Mouse (Mus musculus): ENCODE data around the gene Lhb. TPM values are rescaled to one million over a fixed set of nuclear protein-coding genes. Genes with fewer than 3 reads are reported as not detected.
"Not testable (repeated sequence)": the region's sequence is repeated elsewhere in the genome, so short reads cannot be mapped to it uniquely, and the experiment has no call there.

Gene Lhb
- polyA plus RNA-seq, 1 experiment from 2014 or later: not detected

DNA sequence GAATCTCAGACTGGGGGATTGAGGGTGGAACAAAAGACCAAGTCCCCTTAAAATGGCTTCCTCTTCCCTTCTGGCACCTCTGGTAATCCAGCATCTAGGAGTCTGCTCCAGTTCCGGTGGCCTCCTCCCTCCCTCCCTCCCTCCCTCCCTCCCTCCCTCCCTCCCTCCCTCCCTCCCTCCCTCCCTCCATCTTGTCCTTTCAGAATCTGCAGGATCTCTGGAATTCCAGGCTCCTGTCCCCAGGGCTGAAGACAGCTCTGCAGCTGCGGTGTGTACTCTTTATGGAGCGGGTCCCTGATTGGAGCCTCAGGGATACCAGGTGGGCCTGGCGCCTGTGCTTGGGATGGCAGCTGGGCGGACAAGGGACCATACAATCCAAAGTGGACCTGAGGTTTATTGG is 40.7 kb downstream of the Lhb start:
- DNase-seq (ENCODE audit: low spot score): no peak
- H3K36me3 ChIP-seq: peaks cover 76% of the 10 kb centered on the region
- H3K27me3 ChIP-seq (ENCODE audit: low read depth, poor library complexity, severe bottlenecking): no peaks in the 10 kb centered on the region
- H3K4me3 ChIP-seq: peak overlapping the region; percentile 71; the same call in 1 of the 2 replicates
- peaks cover 60% of the 10 kb centered on the region for H3K4me1 ChIP-seq
- H3K27ac ChIP-seq (replicated peaks): peak overlapping the region; percentile 91
- H3K9me3 ChIP-seq (replicated peaks): no peaks in the 10 kb centered on the region
- WGBS: 90% methylated on average over 4 of the region's 5 CpGs

DNA sequence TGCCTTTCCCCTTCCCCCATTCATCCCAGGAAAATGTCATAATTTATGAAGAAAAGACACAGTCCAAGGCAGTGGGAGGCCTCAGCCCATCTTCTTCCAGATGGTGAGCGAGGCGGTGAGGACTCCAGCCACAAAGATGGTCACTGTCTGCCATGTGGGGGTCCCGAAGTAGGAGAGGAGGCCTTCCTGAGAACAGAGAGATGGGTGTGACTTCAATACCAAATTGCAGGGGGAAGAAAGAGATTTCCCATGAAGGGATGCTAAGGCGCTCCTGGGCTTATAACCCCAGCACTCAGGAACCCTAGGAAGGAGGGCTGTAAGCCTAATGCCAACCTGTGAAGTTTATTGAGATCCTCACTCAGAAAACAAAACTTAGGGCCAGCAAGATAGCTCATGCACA is 41.2 kb downstream of the Lhb start:
- H3K4me3 ChIP-seq: no peak overlapping the region; the same call in 1 of the 2 replicates

DNA sequence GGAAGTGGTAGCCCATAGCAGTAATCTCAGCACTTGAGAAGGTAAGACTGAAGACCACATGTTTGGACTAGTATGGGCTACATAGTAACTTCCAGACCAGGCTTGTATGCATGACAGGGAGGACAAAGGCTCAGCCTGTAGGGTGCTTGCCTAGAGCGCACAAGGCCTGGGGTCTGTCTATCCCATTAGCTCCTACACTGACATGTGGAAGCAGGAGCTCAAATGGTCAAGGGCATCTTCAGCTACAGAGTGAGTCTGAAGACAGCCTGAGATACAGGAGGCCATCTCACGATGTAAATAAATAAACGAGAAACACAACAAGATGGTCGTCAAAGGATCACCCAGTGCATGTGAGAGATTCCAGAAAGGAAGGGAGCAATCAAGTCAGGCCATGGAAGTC is 41.7 kb downstream of the Lhb start:
- Histone ChIP-seq H3K4me1 (peaks cover 58% of the 10 kb centered on the region), H3K9me3 (replicated peaks) (no peaks in the 10 kb centered on the region), H3K4me3 (no peak overlapping the region), H3K27ac (replicated peaks) (no peak overlapping the region), H3K27me3 (ENCODE audit: low read depth, poor library complexity, severe bottlenecking) (no peaks in the 10 kb centered on the region), H3K36me3 (peaks cover 66% of the 10 kb centered on the region)
- 90% methylated on average over 4 of the region's 4 CpGs for WGBS
- no peak for DNase-seq (ENCODE audit: low spot score)

More for the DNA sequence above, 41.2 kb downstream of the Lhb start:
- H3K27ac ChIP-seq (replicated peaks): peak overlapping the region; percentile 91
- peaks cover 71% of the 10 kb centered on the region for H3K36me3 ChIP-seq
- H3K9me3 ChIP-seq (replicated peaks): no peaks in the 10 kb centered on the region
- no peak for DNase-seq (ENCODE audit: low spot score)
- WGBS: 94% methylated on average over 4 of the region's 4 CpGs
- H3K27me3 ChIP-seq (ENCODE audit: low read depth, poor library complexity, severe bottlenecking): no peaks in the 10 kb centered on the region
- H3K4me1 ChIP-seq: peaks cover 60% of the 10 kb centered on the region

DNA sequence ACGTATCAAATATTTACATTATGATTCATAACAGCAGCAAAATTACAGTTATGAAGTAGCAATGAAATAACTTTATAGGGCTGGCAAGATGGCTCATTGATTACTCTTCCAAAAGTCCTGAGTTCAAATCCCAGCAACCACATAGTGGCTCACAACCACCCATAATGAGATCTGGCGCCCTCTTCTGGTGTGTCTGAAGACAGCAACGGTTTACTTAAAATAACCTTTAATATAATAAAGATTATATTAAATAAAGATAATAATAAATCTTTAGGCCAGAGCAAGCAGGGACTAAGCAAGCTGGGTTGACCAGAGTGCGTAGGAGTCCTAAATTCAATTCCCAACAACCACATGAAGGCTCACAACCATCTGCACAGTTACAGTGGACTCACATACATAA is 42.2 kb downstream of the Lhb start:
- not testable (repeated sequence) for H3K27ac ChIP-seq (replicated peaks); DNase-seq (ENCODE audit: low spot score); H3K27me3 ChIP-seq (ENCODE audit: low read depth, poor library complexity, severe bottlenecking); H3K9me3 ChIP-seq (replicated peaks); H3K4me3 ChIP-seq
- whole genome bisulfite sequencing: 78% methylated on average over 4 of the region's 4 CpGs
- Histone ChIP-seq H3K36me3 (peaks cover 60% of the 10 kb centered on the region), H3K4me1 (peaks cover 56% of the 10 kb centered on the region)

DNA sequence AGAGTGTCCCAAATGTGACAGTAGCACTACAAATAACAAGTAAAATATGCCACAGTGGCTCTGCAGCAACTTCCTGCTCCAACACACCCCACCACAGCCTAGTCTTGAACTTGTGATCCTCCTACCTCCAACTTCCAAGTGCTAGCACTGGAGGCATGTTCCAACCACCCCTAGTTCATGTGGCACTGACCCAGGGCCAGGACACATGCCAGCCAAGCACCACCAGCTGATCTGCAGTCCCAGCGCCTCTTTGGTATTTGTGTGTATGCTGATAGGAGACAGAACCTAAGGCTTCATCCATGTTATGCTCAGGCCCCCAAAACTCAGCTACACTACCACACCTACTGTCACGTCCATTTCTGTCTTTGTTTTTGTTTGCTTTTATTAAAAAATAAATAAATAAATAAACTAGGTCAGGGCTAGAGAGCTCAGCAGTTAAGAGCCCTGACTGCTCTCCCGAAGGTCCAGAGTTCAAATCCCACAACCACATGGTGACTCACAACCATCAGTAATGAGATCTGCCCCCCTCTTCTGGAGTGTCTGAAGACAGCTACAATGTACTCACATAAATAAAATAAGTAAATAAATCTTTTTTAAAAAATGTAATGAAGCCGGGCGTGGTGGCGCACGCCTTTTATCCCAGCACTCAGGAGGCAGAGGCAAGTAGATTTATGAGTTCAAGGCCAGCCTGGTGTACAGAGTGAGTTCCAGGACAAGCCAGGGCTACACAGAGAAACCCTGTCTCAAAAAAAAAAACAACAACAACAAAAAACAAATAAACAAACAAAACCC is 43.6 kb downstream of the Lhb start:
- DNase-seq (ENCODE audit: low spot score): no peak
- Histone ChIP-seq H3K27me3 (ENCODE audit: low read depth, poor library complexity, severe bottlenecking) (no peaks in the 10 kb centered on the region), H3K36me3 (peaks cover 51% of the 10 kb centered on the region), H3K4me1 (peaks cover 47% of the 10 kb centered on the region), H3K27ac (replicated peaks) (no peak overlapping the region), H3K9me3 (replicated peaks) (no peaks in the 10 kb centered on the region), H3K4me3 (no peak overlapping the region)
- 97% methylated on average over 7 of the region's 7 CpGs for WGBS

DNA sequence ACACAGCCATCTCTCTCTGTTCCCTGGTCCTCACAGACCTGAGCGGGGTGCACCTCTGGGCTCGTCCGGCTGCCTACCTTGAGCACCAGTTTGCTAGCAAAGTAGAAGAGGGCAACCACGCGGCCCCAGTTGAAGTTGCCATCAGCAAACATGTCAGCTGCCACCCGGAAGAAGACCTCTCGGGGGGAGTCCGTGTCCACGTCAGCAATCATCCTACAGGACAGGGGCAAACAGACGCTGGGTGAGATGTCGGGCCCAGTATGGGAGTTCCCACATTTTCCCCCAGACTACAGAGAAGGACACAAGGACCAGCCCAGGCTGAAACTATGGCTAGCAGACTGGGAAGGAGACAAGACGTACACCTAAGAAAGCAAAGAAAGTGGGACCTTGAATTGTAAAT is 44.5 kb downstream of the Lhb start:
- H3K36me3 ChIP-seq: peaks cover 51% of the 10 kb centered on the region
- WGBS: 96% methylated on average over 12 of the region's 12 CpGs
- peaks cover 44% of the 10 kb centered on the region for H3K4me1 ChIP-seq
- no peak for DNase-seq (ENCODE audit: low spot score)
- no peaks in the 10 kb centered on the region for H3K27me3 ChIP-seq (ENCODE audit: low read depth, poor library complexity, severe bottlenecking)
- peak overlapping the region; percentile 90 for H3K4me3 ChIP-seq
- H3K27ac ChIP-seq (replicated peaks): no peak overlapping the region
- no peaks in the 10 kb centered on the region for H3K9me3 ChIP-seq (replicated peaks)

DNA sequence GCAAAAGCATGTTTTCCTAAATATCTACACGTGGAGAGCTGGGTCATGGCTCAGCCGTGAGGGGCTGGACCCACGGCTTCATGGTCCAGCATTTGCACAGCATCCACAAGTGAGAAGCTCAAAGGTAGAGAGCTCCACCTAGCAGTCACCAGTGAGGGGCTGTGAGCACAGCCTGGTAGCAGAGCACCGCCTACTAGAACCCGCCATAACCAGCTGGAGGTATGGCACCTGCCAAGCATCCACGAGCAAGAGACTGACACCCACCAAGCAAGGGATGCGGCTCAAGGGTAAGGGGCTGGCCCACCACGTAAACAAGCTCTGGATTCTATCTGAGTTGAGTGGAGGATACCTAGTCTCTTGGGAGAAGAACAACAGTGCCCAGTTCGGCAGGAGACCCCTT is 44.9 kb downstream of the Lhb start:
- no peak for DNase-seq (ENCODE audit: low spot score)
- H3K9me3 ChIP-seq (replicated peaks): no peaks in the 10 kb centered on the region
- peaks cover 51% of the 10 kb centered on the region for H3K36me3 ChIP-seq
- 87% methylated on average over 9 of the region's 9 CpGs for WGBS
- H3K27me3 ChIP-seq (ENCODE audit: low read depth, poor library complexity, severe bottlenecking): no peaks in the 10 kb centered on the region
- H3K27ac ChIP-seq (replicated peaks): peak overlapping the region; percentile 94
- peaks cover 39% of the 10 kb centered on the region for H3K4me1 ChIP-seq
- peak overlapping the region; percentile 90 for H3K4me3 ChIP-seq

DNA sequence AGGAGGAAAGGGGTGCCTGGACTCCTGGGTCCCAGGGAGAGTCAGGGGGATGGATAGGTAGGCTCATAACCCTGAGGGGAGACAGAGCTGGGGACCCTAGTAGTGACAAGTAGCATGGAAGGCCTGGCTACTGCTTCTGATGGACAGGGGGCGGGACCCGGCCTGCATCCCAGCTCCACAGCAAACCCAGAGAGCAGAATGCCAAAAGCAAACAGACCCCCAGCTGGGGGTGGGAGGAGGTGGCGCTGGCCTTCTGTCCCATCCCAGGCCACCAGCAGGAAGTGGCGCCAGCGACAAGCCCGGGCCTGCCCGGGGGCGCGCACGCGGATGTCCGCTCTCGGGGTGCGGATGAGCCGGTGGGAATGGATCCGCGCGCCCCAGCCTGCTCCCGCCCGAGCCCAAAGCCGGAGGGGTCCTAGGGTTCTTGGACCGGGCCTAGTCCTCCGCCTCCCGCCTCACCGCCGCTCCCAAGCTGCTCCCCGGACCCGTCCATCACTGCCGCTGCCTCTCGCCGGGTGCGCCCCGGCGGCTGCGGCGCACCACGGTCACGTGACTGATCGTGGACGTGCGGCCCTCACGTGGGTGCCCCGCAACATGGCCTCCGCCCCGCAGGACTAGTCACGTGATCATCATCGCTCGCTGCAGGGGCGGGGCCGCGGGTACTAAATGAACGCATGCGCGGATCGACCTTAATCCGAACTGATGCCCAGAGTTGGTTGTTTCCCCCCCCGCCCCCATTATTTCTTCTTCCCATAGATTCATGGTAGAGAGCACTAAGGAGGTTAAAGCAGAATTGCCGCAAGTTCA is 45.9 kb downstream of the Lhb start, which contains the start of gene Bax:
TSS of gene Bax (minus strand) at position 616 of the 807 bp plus-strand sequence.
- peaks cover 34% of the 10 kb centered on the region for H3K4me1 ChIP-seq
- no peaks in the 10 kb centered on the region for H3K9me3 ChIP-seq (replicated peaks)
- peak; percentile 96 for DNase-seq (ENCODE audit: low spot score)
- H3K4me3 ChIP-seq: peak within 1 kb of the TSS; percentile 90
- H3K27me3 ChIP-seq (ENCODE audit: low read depth, poor library complexity, severe bottlenecking): no peaks in the 10 kb centered on the region
- H3K27ac ChIP-seq (replicated peaks): peak within 1 kb of the TSS; percentile 94
- under 1% methylated on average over 58 of the region's 58 CpGs for WGBS
- H3K36me3 ChIP-seq: peaks cover 42% of the 10 kb centered on the region

DNA sequence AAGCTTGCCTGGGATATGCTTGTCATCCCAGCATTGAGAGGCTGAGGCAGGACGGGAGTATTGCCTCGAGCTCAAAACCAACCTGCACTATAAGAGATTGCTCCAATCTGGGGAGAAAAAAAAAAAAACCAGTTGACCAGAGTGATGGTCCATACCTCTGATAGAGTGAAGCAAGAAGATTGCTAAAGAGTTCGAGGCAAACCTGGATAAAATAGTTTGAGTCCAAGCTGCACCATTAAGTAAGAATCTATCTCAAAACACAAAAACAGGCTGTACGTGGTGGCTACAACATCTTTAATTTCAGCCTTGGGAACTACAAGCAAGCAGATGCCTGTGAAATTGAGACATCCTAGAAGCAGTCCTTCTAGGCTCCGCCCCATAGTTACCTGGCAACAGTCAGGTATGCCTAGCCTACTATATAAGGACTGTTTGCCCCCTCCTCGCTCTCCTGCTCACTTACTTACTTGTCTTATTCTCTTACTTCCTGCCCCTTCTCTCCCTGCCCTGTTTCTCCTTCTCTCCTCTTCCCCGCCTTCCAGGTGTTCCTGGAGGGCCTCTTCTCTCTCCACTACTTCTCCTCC is 46.6 kb downstream of the Lhb start:
- H3K4me3 ChIP-seq: peak overlapping the region; percentile 90
- H3K27me3 ChIP-seq (ENCODE audit: low read depth, poor library complexity, severe bottlenecking): no peaks in the 10 kb centered on the region
- WGBS: 32% methylated on average over 7 of the region's 7 CpGs
- H3K4me1 ChIP-seq: peaks cover 30% of the 10 kb centered on the region
- H3K9me3 ChIP-seq (replicated peaks): no peaks in the 10 kb centered on the region
- H3K27ac ChIP-seq (replicated peaks): peak overlapping the region; percentile 94
- H3K36me3 ChIP-seq: peaks cover 35% of the 10 kb centered on the region
- no peak for DNase-seq (ENCODE audit: low spot score)

DNA sequence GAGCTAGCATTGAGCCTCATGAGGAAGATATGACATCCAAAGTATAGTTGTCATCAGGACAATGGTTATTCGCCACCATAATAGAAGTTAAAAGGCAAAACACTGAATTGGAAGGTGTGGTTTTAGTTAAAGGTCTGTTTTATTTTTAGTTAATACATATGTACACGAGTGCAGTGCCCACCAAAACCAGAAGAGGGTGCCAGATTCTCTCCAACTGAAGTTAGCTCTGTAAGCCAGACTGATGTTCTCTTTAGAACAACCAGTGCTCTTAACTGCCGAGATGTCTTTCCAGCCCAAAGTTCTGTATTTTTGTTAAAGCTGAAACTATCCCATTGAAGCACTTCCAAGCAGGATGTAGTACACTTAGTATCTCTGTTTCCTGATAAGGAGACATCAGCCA is 50.2 kb downstream of the Lhb start:
- Histone ChIP-seq H3K27me3 (ENCODE audit: low read depth, poor library complexity, severe bottlenecking) (no peaks in the 10 kb centered on the region), H3K9me3 (replicated peaks) (no peaks in the 10 kb centered on the region), H3K36me3 (peaks cover 3% of the 10 kb centered on the region; the same call in 1 of the 2 replicates), H3K27ac (replicated peaks) (no peak overlapping the region), H3K4me1 (peaks cover 19% of the 10 kb centered on the region), H3K4me3 (no peak overlapping the region)
- WGBS: 15% methylated on average over 3 of the region's 3 CpGs
- DNase-seq (ENCODE audit: low spot score): peak; percentile 62

Data from midbrain, embryonic 10.5 days (tissue).